Mouse (Mus musculus) neural tube, embryonic 12.5 days (tissue): ENCODE measurements around the gene Mfap4. TPM values are rescaled to one million over a fixed set of nuclear protein-coding genes. Genes with fewer than 3 reads are reported as not detected.

ENCODE experiments used
- ATAC-seq: fragments of 200-750 bp; cut with Nextera tagmentation; 2 replicates; pipeline ENCODE4 v1.8.0; 2017; ENCODE audit warnings: low read depth, mild to moderate bottlenecking, moderate TSS enrichment, moderate library complexity; ENCODE audit not compliant: low FRiP score
- H3K27ac ChIP-seq: fragments of 300-500 bp; sonication (generic); 2 replicates; pipeline ENCODE4 v1.5.1; 2016
- H3K27me3 ChIP-seq: fragments of 300-500 bp; sonication (generic); replicated peaks from 2 replicates; pipeline ENCODE4 v1.6.1; 2016; ENCODE audit warnings: mild to moderate bottlenecking
- H3K36me3 ChIP-seq: fragments of 300-500 bp; sonication (generic); 2 replicates; pipeline ENCODE4 v1.6.1; 2016; ENCODE audit warnings: mild to moderate bottlenecking
- H3K4me1 ChIP-seq: fragments of 300-500 bp; sonication (generic); 2 replicates; pipeline ENCODE4 v1.6.1; 2016
- H3K4me2 ChIP-seq: fragments of 300-500 bp; sonication (generic); replicated peaks from 2 replicates; pipeline ENCODE4 v1.6.1; 2016; ENCODE audit warnings: mild to moderate bottlenecking
- H3K4me3 ChIP-seq: fragments of 300-500 bp; sonication (generic); 2 replicates; pipeline ENCODE4 v1.5.1; 2016
- H3K9ac ChIP-seq: fragments of 300-500 bp; sonication (generic); 2 replicates; pipeline ENCODE4 v1.6.1; 2016; ENCODE audit warnings: mild to moderate bottlenecking
- H3K9me3 ChIP-seq: fragments of 300-500 bp; sonication (generic); 2 replicates; pipeline ENCODE4 v1.6.1; 2016; ENCODE audit warnings: mild to moderate bottlenecking
- WGBS: fragments of 180-500 bp; shearing (Covaris S2); methylation state at CpG from one replicate; pipeline ENCODE4 v1.1.7; 2016; 5-methylcytosine and 5-hydroxymethylcytosine counted together
- polyA plus RNA-seq: library from polyadenylated mRNA; unstranded; fragments of >200 nt; fragmentation: Nextera tagmentation; extraction: Ambion mirVana; gene quantifications from 2 replicates; pipeline ENCODE4 v1.2.1, GENCODE M21; 2016

Mfap4 gene
- 103 and 133 TPM in 2 replicates for polyA plus RNA-seq

DNA sequence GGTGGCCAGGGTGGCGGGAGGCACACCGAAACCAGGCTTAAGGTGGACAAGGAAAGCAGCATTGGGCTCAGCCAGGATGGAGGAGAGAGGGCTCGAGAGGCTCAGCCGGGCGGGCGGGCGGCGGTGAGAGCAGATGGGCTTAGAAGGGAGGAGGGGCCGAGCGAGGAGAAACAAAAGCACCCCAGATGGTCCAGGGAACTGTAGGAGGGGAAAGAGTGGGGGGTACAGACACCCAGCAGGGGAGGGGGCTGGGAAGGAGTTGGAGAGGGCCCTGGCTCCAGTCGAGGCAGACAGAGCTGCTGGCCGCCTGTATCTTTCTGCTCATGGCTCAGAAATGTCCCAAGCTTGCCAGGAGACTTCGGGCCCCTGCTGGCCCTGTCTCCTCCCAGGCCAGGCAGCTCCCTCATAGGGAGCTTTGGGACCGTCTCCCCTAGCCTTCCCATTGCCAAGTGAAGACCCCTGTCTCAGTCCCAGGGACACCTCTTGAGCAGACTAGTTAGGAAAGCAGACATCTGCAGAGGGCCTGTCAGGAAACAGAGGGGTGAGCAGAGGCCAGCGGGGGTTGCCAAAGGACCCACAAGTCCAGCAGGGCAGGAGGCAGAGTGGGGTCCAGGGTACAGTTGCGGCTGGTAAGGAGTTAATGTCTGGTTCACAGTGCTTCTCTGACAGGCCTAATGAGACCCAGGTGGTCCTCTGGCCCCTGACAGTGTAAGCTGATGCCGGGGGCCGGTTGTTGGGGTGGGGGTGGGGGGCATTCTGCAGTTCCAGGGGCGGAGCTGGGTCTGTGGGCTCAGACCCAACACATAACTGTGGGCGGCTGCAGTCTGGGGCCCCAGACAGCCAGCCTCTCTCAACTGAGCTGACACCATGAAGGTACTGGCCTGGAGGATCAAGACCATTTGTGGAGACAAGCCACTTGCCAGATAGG is at the start of gene Mfap4:
Gene Mfap4, plus strand, starts transcription at position 819 of the 928 bp plus-strand sequence.
- H3K4me2 ChIP-seq = peak within 1 kb of the TSS; percentile 55
- ATAC-seq = peak; percentile 81
- H3K4me3 ChIP-seq = peak within 1 kb of the TSS; percentile 31
- peaks cover 52% of the 10 kb centered on the region for H3K4me1 ChIP-seq
- H3K9ac ChIP-seq = peak within 1 kb of the TSS; percentile 43
- H3K27ac ChIP-seq = peak within 1 kb of the TSS; percentile 93
- WGBS = 4% methylated on average over 20 of the region's 20 CpGs
- no peaks in the 10 kb centered on the region for H3K27me3 ChIP-seq
- peaks cover 23% of the 10 kb centered on the region for H3K36me3 ChIP-seq
- H3K9me3 ChIP-seq = no peaks in the 10 kb centered on the region

DNA sequence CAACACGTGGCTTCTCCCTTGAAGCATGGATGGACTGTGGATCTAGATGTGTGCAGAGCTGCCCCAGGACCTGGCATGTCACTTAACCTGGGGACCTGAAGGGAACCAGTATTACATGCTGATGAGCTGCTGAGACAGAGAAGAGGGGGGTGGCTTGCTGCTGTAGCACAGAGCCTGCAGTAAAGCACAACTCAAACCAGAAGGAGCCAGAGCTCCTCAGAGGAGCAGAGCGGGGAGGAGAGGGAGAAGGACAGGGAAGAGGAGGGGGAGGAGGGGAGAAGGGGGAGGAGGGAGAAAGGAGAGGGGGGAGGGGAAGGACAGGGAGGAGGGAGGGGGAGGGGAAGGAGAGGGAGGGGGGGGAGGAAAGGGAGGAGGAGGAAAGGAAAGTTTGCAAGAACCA is 48.9 kb upstream of the Mfap4 start:
- Histone ChIP-seq H3K27ac (no peak overlapping the region), H3K36me3 (no peaks in the 10 kb centered on the region), H3K4me1 (peaks cover 10% of the 10 kb centered on the region; the same call in 1 of the 2 replicates), H3K9me3 (no peaks in the 10 kb centered on the region), H3K9ac (no peak overlapping the region), H3K27me3 (no peaks in the 10 kb centered on the region), H3K4me2 (no peak overlapping the region), H3K4me3 (no peak overlapping the region)
- 58% methylated on average over 2 of the region's 2 CpGs for WGBS
- ATAC-seq = no peak

DNA sequence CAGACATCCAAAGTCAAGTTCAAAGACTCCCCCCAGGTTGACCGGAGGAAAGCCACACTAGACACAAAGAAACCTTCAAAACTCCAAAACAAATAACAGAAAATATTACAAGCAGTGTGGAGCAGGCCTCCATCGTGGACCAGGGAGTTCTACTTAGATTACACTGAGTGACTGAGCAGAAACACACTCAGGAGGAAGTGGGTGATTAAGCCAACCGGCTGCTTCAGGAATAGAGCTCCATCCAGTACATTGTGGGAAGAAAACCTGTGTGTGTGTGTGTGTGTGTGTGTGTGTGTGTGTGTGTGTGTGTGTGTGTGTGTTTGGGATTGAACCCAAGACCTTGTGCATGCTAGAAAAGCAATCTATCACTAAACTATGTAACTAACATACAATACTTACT is 46.1 kb upstream of the Mfap4 start:
- no peaks in the 10 kb centered on the region for H3K36me3 ChIP-seq
- peaks cover 10% of the 10 kb centered on the region; the same call in 1 of the 2 replicates for H3K4me1 ChIP-seq
- H3K4me3 ChIP-seq = no peak overlapping the region
- H3K9ac ChIP-seq = no peak overlapping the region
- no peaks in the 10 kb centered on the region for H3K9me3 ChIP-seq
- no peak overlapping the region for H3K4me2 ChIP-seq
- ATAC-seq = no peak
- no peak overlapping the region for H3K27ac ChIP-seq
- H3K27me3 ChIP-seq = no peaks in the 10 kb centered on the region
- WGBS = 84% methylated on average over 3 of the region's 3 CpGs

DNA sequence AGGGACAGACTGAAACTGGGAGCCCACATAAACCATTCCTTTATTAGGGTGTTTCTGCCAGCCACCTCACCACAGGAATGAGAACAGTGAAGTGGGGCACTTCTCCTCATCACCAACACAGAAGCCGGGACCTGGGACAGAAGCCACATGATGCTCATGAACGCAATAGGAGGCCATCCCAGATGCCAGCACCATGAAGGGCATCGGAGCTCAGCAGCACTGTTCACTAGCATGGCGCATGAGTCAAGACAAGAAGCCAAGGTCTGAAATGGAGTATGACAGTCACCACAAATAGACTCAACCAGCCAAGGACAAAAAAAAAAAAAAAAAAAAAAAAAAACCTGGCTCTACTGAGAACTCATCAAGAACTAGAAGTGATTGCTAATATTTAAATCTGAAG is 44.8 kb upstream of the Mfap4 start:
- H3K4me3 ChIP-seq = no peak overlapping the region
- WGBS = 95% methylated on average over 4 of the region's 4 CpGs
- no peak overlapping the region for H3K27ac ChIP-seq

DNA sequence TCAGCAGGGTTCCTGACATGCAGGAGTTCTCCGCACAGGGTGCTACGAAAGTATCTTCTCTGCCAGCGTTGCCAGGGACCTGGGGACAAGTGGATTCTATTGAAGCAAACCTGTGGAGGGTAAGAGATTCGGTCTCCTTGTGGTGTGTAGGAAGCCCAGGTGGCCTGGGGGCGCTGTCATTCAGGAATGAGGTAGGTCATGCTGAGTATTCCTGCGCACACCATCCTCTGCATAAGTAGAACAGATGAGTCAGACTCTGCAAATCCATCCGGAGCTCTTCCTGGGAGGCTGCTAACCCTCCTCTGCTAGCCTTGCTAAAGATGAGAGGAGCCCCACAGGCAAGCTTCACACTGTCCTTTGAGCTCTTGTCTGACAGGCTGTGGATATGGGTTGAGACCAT is 43.6 kb upstream of the Mfap4 start:
- no peaks in the 10 kb centered on the region for H3K36me3 ChIP-seq
- H3K9ac ChIP-seq = no peak overlapping the region
- H3K4me3 ChIP-seq = no peak overlapping the region
- H3K27ac ChIP-seq = no peak overlapping the region
- H3K4me2 ChIP-seq = no peak overlapping the region
- H3K9me3 ChIP-seq = no peaks in the 10 kb centered on the region
- H3K4me1 ChIP-seq = no peaks in the 10 kb centered on the region
- no peaks in the 10 kb centered on the region for H3K27me3 ChIP-seq
- 86% methylated on average over 7 of the region's 7 CpGs for WGBS
- ATAC-seq = no peak

More for the DNA sequence above, 44.8 kb upstream of the Mfap4 start:
- H3K4me2 ChIP-seq = no peak overlapping the region
- H3K27me3 ChIP-seq = no peaks in the 10 kb centered on the region
- peaks cover 10% of the 10 kb centered on the region; the same call in 1 of the 2 replicates for H3K4me1 ChIP-seq
- no peak for ATAC-seq
- H3K9ac ChIP-seq = no peak overlapping the region
- no peaks in the 10 kb centered on the region for H3K9me3 ChIP-seq
- no peaks in the 10 kb centered on the region for H3K36me3 ChIP-seq

DNA sequence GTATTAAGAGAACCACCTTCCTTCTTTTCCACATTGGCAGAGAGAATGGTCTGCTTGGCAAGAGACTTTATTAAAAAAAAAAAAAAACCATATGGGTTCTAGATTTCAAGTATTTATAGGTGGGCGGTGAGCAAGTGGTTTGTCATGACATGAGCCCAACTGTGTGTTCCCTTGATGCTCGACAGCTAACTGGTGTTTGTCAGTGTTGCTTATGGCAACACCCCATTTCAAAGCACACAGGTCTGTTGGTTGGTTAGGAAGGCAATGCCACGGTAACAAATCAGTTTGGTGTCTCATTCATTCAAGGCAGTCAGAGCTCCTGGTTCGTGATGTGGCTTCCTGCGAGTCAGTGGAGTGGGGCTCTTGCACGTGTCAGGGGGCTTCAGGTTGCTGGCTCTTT is 41.4 kb upstream of the Mfap4 start:
- Histone ChIP-seq H3K4me1 (peaks cover 9% of the 10 kb centered on the region; the same call in 1 of the 2 replicates), H3K4me3 (no peak overlapping the region), H3K9ac (no peak overlapping the region), H3K36me3 (no peaks in the 10 kb centered on the region), H3K27me3 (no peaks in the 10 kb centered on the region), H3K27ac (no peak overlapping the region), H3K9me3 (no peaks in the 10 kb centered on the region), H3K4me2 (no peak overlapping the region)
- ATAC-seq = no peak
- 86% methylated on average over 6 of the region's 6 CpGs for WGBS

DNA sequence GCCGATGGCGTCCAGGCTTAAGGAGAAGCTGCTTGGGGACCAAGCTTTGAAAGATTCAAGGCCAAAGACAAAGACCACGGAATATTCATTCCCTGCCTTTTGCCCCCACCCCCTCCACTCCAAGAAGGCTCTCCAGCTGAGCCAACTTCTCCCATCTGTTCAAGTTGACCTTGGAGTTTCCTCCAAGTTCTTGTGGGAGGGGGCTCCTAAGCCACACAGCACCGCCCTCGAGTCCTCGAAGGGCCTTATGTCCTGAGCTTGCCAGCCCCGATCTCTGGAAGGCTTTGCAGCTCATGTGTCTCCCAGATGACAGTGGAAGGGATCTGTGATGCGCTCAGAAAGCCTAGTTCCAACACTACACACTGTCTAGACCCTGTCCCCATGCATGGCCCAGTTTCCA is 37.9 kb upstream of the Mfap4 start:
- Histone ChIP-seq H3K36me3 (no peaks in the 10 kb centered on the region), H3K27me3 (no peaks in the 10 kb centered on the region), H3K27ac (no peak overlapping the region), H3K9ac (no peak overlapping the region), H3K4me3 (no peak overlapping the region), H3K9me3 (no peaks in the 10 kb centered on the region), H3K4me2 (no peak overlapping the region), H3K4me1 (peaks cover 9% of the 10 kb centered on the region; the same call in 1 of the 2 replicates)
- WGBS = 88% methylated on average over 8 of the region's 8 CpGs
- ATAC-seq = no peak

DNA sequence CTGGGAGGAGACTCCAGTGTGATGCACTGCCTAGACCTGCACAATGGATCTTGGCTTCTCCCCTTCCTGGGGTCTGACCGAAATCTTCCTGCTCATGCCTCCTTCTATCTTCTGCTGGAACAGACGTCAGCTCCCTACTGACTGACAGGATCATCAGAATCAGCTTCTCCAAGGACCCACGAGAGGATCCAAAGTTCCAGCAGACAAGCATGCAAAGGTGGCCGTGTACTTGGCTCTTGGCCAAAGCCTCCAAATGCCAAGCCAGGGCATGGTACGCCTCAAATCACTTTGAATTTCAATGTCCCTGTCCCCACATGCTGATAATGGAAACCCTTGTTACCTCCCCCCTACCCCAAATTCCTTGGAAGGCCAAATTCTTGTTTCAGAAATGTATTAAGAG is 37.2 kb upstream of the Mfap4 start:
- Histone ChIP-seq H3K4me2 (no peak overlapping the region), H3K36me3 (no peaks in the 10 kb centered on the region), H3K9me3 (no peaks in the 10 kb centered on the region), H3K27me3 (no peaks in the 10 kb centered on the region), H3K4me3 (no peak overlapping the region), H3K4me1 (peaks cover 14% of the 10 kb centered on the region), H3K9ac (no peak overlapping the region), H3K27ac (no peak overlapping the region)
- 71% methylated on average over 5 of the region's 5 CpGs for WGBS
- ATAC-seq = no peak

DNA sequence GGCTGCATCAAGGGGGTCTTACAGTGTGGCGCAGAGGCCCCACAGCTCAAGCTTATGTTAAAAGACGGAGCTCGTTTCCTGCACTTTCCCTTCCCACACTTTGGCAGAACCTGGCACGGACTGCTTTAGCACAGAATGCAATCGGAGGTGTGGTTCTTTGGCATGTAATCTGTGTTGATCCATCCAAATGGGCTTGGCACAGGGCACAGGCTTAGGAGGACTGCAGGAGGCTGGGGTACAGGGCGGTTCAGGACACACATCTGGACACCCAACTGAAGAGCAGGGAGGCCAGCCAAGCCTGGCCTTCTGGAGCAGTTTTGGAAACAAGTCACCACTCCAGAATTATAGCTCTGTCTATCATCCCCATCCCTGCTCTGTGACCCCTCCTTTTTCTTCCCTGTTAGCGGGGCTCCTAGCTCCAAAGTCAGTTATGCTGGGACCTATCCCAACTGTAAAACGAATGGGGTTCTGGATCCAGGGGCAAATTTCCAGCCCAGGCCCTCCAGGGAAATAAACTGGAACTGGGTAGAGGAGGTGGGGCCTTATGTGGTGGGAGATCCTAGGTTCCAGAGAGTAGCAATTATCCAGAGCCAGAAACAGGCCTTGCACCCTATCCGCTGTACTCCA is 36.5 kb upstream of the Mfap4 start:
- WGBS = 87% methylated on average over 9 of the region's 9 CpGs

DNA sequence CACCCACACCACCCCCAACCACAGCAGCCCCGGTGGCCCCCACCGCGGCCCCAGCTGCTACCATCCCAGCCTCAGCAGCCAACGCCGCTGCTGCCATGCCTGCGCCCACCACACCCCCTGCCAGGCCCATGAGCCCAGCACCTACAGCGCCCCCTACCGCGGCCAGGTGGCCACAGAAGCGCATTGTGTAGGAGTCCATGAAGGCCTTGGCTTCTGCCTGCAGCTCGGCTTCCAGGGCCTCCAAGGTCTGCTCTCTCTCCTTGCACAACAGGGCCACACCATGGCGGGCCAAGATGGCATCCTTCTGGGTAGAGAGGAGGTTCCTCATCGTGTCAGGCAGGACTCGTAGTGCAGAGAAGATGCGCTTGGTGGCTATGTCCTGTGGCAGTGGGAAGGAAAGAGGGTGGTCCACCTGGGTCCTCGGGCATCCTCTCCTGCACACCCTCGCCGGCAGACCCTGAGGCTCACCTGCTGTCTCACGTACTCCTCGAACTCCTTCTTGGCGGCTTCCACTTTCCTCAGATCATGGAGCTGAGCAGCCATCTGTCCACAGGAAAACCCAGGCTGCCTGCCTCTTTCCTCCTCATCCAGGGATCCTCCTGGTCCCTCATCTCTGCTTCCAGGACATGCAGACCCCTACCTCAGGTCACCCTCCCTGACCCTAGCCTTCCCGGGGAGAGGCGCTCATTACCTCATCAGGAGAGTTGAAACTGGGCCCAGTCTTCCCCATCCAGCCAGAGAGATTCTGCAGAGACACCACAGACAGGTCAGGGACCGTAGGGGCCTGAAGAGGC is 35.5 kb upstream of the Mfap4 start:
- Histone ChIP-seq H3K4me2 (no peak overlapping the region), H3K27me3 (no peaks in the 10 kb centered on the region), H3K4me3 (no peak overlapping the region), H3K9ac (no peak overlapping the region), H3K36me3 (no peaks in the 10 kb centered on the region), H3K9me3 (no peaks in the 10 kb centered on the region), H3K4me1 (peaks cover 27% of the 10 kb centered on the region), H3K27ac (no peak overlapping the region)
- WGBS = 77% methylated on average over 24 of the region's 24 CpGs
- no peak for ATAC-seq

More for the DNA sequence above, 36.5 kb upstream of the Mfap4 start:
- H3K9ac ChIP-seq = no peak overlapping the region; the same call in 1 of the 2 replicates
- H3K27ac ChIP-seq = no peak overlapping the region
- H3K4me1 ChIP-seq = peaks cover 20% of the 10 kb centered on the region
- no peak overlapping the region for H3K4me3 ChIP-seq
- H3K27me3 ChIP-seq = no peaks in the 10 kb centered on the region
- no peaks in the 10 kb centered on the region for H3K36me3 ChIP-seq
- no peak for ATAC-seq
- no peaks in the 10 kb centered on the region for H3K9me3 ChIP-seq
- H3K4me2 ChIP-seq = no peak overlapping the region

DNA sequence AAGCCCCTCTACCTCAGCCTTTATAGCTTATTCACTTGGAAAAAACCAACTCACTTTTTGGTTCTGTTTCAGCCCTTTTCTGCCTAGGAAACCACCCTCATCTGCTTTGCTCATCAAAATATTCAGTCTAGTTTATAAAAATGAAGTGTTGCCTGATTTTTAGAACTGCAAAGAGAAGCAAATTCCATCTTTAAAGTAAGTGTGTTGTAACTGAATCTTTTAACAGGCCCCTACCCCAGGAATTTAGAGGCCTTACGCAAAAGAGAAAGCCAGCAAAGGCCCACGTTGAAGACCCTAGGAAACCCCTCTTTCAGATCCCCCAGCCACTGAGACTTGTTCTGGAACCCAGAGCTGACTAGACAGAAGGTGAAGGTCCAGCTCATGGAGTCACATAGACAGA is 21.2 kb upstream of the Mfap4 start:
- Histone ChIP-seq H3K36me3 (no peaks in the 10 kb centered on the region), H3K27me3 (no peaks in the 10 kb centered on the region), H3K4me2 (no peak overlapping the region), H3K9me3 (no peaks in the 10 kb centered on the region), H3K9ac (no peak overlapping the region), H3K27ac (no peak overlapping the region), H3K4me3 (no peak overlapping the region), H3K4me1 (no peaks in the 10 kb centered on the region)
- ATAC-seq = no peak
- 74% methylated on average over 2 of the region's 2 CpGs for WGBS

DNA sequence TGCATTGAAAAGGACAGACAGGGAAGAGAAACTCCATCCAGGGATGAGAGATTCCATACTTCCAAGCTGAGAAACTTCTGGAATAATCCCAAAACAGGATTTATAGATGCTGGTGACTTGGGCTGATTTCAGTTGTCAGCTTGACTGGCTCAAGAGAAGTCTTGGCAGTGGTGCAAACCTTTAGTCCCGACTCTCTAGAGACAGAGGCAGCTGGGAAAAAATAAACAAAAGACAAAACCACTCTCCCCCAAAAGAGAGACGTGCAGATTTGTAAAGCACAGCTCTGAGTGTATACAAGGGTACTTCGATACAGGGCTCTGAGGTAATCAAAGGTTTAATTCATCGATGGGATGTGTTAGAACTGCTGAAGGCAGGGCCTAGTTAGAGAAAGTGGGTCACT is 19.8 kb upstream of the Mfap4 start:
- Histone ChIP-seq H3K27me3 (no peaks in the 10 kb centered on the region), H3K4me3 (no peak overlapping the region)

More for the DNA sequence above, 19.8 kb upstream of the Mfap4 start:
- no peaks in the 10 kb centered on the region for H3K4me1 ChIP-seq
- H3K9ac ChIP-seq = no peak overlapping the region
- no peaks in the 10 kb centered on the region for H3K36me3 ChIP-seq
- H3K9me3 ChIP-seq = no peaks in the 10 kb centered on the region
- ATAC-seq = no peak
- no peak overlapping the region for H3K4me2 ChIP-seq
- H3K27ac ChIP-seq = no peak overlapping the region
- 71% methylated on average over 4 of the region's 4 CpGs for WGBS
